Mouse (Mus musculus) kidney, embryonic 15.5 days (tissue): Measurements from ENCODE around the gene Glrb. TPM values are rescaled to one million over a fixed set of nuclear protein-coding genes. Genes with fewer than 3 reads are reported as not detected.

Experiments used
- polyA plus RNA-seq: library from polyadenylated mRNA; unstranded; fragments of >200 nt; fragmentation: Nextera tagmentation; extraction: Ambion mirVana; gene quantifications from 2 replicates; pipeline ENCODE4 v1.2.1, GENCODE M21; 2015

Gene Glrb
- polyA plus RNA-seq, 1 experiment from 2014 or later = 8.2 TPM

Other genes with a start within 250 kb of the Glrb start
- 0.72 and 1.1 TPM in 2 replicates for gene Gria2, start 110.8 kb downstream of the Glrb start, polyA plus RNA-seq
- gene Pdgfc, start 122.8 kb upstream of the Glrb start, polyA plus RNA-seq = 30.2 and 30.9 TPM in 2 replicates